Mouse (Mus musculus): ENCODE results near the gene Nppb.

Gene Nppb

DNA sequence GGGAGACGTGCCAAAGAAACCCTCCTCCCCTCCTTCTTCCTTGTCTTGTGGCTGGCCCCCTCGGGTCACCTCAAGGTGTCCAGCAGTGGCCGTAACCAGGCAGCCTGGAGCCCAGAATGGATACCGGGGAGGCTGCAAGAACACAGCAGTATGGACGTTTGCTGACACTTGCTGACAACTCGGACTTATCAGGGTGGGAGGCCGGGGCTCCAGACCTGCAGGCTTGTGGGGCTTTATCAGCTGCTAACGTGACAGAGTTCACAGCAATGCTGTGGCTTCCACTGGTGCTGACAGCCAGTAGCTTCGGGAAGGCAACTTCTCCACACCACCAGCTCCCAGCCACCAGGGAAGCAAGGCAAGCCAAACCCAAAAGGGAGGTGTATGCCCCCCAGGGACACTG is 16.3 kb upstream of the Nppb start:
- DNase-seq (ENCODE audit: extremely low spot score, low read depth, low spot score): no peak

DNA sequence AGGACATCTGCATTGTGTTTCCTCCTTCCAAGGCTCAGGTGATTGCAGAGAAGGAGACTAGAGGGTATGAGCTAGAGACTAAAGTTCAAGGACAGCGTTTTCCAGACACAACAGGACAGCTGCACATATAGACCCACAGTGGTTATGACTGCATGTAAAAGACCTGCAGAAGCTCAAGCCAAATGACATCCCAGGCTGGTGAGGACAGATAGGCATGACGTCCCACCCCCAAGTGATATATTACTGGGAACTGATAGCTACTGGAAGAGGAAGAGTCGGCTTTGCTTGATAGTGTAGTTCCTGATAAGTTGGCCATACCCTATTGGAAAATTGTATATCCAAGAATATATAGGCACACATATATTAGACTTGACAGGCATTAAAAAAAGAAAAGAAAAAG is 9.4 kb upstream of the Nppb start:
- DNase-seq (ENCODE audit: extremely low spot score, low read depth, low spot score): no peak

DNA sequence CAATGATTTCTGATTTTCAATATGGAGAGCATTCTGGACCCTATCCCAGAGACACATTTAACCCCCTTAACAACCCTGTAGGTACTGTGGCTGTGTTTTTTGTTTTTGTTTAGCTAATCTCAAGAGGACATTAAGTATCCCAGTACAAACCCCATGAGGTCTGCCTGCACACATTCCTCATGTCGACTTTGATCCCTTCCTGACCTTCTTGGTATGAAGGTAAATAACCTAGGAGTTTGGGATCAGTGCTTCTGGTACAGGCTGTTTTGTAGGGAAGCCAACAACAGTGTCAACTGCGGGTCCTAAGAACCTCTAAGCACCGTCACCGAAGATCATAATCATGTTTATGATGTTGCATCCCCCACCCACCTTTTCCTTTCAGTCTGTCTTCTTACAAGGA is 7.9 kb upstream of the Nppb start:
- no peak for DNase-seq (ENCODE audit: extremely low spot score, low read depth, low spot score)

DNA sequence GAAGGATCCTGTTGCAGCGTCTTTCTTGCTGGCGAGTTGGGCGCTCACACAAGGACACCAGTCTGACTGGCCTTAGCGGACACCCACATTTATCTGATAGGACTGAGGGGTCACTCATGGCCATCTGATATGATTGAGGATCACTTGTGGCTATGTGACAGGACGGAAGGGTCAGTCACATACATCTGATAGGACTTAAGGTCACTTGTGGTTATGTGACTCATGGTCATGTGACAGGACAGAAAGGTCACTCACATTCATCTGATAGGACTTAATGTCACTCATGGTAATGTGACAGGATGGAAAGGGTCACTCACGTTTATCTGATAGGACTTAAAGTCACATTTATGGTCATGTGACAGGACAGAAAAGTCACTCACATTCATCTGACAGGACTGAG is 7.2 kb upstream of the Nppb start:
- no peak for DNase-seq (ENCODE audit: extremely low spot score, low read depth, low spot score)

DNA sequence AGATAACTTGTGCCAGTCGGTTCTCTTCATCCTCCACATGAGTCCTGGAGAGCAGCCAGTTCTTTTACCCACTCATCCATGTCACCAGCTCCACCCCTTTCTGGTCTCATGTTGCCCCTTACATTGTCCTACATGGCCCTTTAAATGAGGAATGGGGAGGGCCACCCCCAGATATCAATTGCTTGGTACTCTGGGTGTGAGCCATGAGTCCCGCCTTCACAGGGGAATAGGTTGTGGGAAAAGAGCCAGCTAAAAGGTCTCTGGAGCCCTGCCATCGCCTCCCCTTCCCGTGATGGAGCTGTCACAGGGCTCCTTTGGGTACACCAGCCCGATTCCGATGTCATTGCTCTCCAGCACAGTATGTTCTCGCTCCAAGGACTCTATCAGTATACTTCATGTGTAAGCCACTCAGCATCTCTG is 6.1 kb upstream of the Nppb start:
- no peak for DNase-seq (ENCODE audit: extremely low spot score, low read depth, low spot score)

DNA sequence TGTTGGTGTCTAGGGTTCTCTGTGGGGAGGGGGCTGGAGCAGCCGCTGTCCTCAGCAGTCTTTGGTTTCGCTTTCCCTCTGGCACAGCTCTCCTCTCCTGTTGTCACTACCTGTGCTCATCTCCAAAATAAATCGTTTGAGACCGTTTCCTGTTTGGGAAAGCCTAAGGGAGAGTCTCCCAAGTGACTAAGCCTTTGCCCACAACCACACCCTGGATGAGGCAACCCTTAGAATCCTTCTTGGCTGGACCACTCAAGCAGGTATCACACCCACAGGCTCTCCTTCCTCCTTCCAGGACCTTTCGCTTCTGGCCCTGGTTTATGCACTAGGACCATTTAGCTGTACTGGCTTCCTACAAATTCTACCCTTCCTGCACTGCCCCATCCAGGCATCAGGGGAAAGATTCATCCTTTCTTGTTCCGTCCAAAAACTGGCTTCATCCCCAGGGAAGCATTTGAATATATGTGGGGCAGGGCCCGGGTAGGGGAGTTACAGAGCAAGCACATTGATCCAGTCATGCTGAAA is 8.0 kb downstream of the Nppb start:
- DNase-seq (ENCODE audit: extremely low spot score, low read depth, low spot score): no peak

DNA sequence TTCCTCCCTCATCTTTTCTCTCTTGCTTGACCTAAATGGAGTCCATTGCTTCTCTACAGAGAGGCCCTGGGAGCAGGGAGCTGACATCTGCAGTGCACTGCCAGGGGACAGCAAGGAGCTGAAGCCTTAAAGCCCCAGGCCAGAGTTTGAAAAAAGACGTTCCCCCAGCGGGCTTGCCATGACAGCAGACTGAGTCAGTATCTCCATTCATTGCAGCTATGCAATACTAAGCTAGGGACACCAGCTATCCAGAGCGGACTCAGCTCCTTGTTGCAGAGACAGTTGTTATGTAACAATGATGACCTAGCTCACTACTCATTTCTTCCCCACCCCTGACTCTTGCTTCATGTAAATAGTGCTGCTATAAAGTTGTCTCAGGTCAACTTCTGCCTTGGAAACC is 9.7 kb downstream of the Nppb start:
- DNase-seq (ENCODE audit: extremely low spot score, low read depth, low spot score): no peak

DNA sequence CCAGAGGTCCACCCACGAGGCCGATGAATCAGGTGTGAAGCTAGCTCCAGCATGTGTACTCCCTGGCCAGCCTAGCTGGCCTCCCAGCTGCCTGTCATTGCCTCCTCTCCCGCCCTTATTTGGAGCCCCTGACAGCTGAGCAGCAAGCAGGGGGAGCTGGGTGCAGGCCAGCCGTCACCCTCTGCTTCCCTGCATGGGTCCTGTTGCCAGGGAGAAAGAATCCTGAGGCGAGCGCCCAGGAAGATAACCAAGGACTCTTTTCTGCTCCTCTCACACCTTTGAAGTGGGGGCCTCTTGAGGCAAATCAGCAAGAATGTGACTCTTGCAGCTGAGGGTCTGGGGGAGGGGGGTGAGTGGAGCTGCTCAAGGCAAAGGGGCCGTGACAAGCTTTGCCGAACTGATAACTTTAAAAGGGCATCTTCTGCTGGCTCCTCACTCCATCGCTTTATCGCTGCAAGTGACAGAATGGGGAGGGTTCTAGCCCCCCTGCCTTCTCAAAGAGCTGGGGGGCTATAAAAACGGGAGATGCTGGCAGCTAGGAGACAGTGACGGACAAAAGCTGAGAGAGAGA is 14.7 kb downstream of the Nppb start, which contains the start of gene Nppa:
Gene Nppa (plus strand): TSS at position 521 of the 571 bp plus-strand sequence.
- DNase-seq (ENCODE audit: extremely low spot score, low read depth, low spot score): no peak

DNA sequence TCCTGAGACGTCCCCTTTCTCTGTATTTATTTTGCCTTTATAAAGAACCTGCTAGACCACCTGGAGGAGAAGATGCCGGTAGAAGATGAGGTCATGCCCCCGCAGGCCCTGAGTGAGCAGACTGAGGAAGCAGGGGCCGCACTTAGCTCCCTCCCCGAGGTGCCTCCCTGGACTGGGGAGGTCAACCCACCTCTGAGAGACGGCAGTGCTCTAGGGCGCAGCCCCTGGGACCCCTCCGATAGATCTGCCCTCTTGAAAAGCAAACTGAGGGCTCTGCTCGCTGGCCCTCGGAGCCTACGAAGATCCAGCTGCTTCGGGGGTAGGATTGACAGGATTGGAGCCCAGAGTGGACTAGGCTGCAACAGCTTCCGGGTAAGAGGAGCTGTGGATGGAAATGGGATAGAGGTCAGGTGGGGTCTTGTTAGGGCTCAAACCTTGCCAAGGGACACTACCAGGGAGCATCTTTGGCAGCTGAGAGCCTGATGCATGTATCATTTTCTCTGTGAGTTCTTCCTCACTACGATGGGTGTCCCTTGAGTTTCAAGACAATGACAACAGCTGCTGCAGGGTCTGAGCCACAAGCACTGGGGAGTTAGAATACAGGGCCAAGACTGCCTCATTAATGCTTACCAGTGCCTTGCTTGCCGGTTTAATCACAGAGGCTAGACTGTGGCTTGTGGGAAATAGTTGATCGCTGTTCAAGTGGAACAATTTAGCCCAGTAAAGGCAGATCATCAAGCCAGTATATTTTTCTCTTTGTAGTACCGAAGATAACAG is 15.6 kb downstream of the Nppb start:
- no peak for DNase-seq (ENCODE audit: extremely low spot score, low read depth, low spot score)

DNA sequence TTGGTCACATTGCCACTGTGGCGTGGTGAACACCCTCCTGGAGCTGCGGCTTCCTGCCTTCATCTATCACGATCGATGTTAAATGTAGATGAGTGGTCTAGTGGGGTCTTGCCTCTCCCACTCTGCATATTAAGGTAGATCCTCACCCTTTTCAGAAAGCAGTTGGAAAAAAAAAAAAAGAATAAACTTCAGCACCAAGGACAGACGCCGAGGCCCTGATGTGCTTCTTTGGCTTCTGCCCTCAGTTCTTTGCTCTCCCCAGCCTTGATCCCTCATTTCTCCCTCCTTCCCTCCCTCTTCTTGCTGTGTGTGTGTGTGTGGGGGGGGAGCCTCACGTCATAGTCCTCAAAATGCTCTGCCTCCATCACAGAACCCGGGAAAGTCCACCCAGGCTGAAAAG is 16.3 kb downstream of the Nppb start:
- no peak for DNase-seq (ENCODE audit: extremely low spot score, low read depth, low spot score)

DNA sequence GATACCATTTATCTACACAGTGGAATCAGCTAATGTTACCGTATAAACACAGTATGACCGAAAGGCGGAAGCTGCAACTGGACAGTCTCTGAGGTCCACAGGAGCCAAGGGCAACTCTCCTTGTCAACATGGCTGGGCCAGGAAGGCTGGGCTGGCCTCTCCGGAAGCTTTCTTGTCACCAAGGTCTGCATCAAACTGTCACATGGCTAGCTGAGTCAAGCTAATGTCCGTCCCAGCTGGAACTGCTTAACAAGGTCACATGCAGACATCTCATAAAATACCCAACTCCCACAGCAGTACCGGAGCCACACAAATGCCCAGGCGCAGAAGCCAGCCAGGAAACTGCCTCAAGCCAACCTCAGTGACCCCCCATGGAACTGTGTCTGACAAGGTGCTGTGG is 18.8 kb downstream of the Nppb start:
- no peak for DNase-seq (ENCODE audit: extremely low spot score, low read depth, low spot score)

DNA sequence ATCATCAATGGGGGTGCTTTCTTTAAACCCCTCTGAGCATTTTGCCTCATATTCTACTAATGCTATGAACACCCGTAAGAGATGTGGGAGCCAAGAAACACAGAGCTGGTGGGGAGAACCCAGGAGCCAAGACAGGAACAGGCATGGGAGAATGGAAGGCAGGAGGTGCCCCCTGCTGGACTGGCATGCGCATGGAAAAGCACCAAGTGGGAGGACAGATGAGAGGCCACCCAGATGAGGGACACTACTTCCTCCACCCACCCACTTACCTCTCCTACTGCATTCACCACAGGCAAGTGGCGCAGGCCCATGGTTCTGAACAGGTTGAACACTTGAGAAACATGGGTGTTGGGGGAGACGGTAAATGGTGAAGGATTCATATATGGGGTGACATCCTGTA is 22.8 kb downstream of the Nppb start:
- DNase-seq (ENCODE audit: extremely low spot score, low read depth, low spot score): no peak

DNA sequence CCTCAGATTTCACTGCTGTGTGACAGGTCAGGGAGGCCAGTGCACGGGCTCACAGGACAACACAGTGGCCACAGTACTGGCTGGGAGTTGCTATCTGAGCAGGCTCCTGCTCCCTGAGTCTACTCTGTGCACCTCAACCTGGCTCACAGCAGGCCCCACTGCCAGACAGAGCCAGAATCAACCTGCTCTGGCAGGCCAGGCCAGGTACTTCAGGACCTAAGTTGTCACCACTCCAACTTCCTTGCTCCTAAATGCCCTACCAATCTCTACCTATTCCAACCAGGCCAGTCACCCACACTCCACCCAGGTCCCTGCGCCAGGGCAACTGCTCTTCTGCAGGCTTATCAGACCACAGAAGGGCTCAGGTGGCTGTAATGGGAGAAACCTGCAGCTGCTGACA is 24.1 kb downstream of the Nppb start:
- DNase-seq (ENCODE audit: extremely low spot score, low read depth, low spot score): no peak

DNA sequence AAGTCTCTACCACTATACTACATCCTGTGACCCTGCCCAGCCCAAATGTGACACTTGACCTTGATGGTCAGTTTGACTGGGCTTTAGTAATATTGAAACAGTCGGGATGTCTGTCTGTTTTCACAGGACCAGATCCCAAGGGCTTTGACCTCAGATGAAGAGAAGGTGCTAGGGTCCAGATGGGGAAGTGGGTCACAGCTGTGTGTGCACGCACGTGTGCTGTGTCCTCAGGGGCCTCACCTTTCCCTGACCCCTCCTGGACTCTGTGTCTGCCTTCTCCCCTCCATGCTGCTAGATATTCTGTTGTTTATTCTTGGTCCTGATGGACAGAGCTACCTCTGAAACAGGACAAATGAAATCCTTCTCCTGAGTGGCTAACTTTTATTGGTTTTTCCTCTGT is 25.7 kb downstream of the Nppb start:
- DNase-seq (ENCODE audit: extremely low spot score, low read depth, low spot score): no peak

DNA sequence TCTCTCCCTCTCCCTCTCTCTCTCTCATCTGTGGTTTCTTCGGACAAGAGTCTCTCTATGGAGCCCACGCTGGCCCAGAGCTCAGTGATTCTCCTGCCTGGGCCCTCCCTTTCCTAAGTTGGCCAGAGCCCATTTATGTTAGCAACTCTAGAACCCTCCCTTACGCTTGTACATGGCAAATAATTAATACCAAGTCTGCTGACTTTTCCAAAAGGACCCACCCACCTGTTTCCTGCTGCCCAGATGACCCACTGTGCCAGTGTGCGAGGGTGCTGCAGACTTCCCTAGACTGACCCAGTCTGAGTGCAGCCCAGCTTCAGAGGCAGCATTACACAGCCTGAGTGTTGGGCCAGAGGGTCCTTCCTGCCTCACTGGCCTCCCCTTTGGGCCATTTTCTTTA is 26.6 kb downstream of the Nppb start:
- no peak for DNase-seq (ENCODE audit: extremely low spot score, low read depth, low spot score)

DNA sequence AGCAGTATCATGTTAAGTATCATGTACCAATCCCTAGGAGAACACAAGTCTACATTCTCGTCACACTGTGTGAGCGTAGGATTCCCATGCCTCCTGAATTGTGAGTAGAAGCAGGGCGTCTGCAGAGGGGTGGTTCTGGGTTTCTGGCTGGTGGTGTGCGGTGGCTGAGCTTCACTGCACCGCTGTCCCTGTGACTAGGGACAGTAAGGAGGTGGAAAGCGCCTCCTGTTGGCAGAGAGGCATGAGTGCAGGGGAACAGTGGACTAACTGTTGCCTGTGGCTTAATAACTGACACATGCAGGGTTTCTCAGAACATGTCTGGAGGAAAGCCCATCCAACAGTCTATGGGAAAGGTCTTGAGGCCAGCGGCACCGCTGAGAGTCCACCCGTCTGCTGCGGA is 29.8 kb downstream of the Nppb start:
- DNase-seq (ENCODE audit: extremely low spot score, low read depth, low spot score): no peak

DNA sequence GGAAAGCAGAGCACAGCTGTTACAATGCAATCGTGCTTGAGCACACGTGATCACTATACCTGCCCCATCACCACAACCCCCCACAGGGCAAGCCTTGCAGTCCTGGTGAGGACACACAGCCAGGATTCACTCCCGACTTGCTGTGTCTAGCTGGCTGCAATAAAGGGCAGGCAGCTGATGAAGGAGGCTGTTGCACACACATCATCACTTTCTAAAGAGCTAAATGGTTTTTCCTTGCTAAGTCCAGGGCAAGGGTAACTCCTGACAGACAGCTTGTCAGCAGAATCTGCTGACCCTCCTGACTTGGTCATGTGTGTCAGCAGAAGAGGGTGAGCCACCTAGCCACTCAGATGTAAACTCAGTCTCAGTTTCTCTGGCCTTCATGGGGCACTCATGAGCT is 31.4 kb downstream of the Nppb start:
- DNase-seq (ENCODE audit: extremely low spot score, low read depth, low spot score): no peak

DNA sequence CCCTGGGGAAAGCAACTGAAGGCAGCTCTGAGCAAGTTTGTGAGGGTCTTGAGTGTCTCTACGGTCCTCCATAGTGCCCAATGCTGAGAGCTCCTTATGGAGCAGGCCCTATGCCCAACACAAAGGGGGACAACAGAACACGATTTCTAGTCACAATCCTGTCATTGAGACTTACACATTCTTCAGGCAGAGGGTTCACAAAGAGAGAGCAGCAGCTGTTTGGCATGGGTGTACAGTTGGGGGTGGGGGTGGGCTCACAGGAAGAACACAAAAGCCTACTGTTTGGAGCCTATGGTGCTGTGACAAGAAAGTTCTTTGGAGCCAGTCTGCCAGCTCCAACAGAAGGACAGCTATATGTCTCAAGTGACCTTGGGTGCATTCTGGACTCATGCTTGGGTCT is 32.8 kb downstream of the Nppb start:
- no peak for DNase-seq (ENCODE audit: extremely low spot score, low read depth, low spot score)

DNA sequence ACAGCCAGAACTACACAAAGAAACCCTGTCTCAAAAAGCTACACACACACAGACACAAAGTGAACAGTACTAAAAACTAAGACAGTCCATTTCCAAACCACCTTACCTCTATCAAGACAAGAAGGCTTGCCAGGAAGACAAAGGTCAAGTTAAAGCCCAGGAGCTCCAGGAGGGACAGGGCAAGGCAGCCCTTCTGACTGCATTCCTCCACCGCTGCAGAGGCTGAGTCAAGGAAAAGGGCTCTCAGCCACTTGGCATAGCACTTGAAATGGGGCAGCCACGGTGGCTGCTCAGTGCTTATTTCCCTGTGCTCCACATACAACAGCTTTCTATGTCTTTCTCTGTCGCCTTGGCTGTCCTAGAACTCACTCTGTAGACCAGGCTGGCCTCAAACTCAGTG is 38.4 kb downstream of the Nppb start:
- no peak for DNase-seq (ENCODE audit: extremely low spot score, low read depth, low spot score)

DNA sequence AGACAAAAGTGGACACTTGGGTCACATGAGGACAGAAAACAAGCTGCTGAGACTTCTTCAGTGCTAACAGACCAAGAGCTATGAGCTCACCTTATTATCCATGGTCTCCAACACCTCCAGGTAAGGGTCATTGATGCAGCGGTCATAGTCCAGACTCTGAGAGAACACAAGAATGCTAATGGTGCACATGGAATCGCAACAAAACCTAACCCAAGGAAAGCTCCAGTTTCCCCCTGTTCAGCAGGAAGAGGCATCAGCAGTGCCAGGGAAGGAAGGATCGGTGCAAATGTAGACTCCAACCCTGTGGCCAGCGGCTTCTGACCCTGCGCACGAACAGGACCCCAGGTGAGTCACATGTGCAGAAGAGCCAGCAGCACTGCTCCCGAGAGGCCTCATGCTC is 43.7 kb downstream of the Nppb start:
- no peak for DNase-seq (ENCODE audit: extremely low spot score, low read depth, low spot score)

DNA sequence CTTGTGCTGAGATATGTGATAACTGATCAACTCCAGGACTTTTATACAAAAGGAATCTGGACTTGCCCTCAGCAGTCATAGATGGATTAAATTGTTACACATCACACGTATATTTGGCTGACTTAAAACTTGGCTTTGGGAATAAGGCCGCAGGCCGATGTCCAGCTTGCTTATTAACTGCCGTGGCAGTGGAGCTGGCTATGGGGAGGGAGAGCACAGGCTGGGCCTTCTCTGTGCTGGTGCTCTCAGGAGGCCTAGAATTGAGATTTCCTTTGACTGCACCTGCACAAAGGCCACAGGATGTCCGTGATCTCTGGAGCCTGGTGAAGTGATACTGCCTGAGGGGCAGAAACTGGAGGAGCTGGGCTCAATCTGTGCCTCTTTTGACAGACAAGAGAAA is 44.9 kb downstream of the Nppb start:
- DNase-seq (ENCODE audit: extremely low spot score, low read depth, low spot score): no peak

DNA sequence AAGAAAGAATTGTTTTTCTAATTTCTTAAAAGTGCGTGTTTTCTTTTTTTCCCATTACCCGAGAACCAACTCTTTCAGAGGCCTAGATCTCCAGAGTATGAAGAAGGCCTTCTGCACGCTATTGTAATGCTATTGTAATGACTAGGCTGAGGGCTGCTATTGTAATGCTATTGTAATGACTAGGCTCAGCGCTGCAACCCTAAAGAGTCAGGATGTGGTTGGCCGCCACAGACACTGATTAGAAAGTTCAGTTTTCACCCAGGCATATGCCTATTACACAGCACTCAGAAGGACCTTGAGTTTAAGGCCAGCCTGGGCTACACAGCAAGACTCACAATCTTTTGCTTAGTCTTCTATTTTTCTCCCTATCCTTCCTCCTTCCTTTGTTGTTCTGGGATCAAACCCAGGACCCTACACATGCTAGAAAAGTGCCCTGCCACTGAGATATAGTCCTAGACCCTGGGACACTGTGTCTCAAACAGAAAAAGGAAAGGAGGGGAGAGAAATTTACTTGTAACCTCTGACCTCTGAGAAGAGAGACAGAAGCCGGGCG is 48.3 kb downstream of the Nppb start:
- no peak for DNase-seq (ENCODE audit: extremely low spot score, low read depth, low spot score)

All from hindlimb bud, embryonic 11.5 days (tissue).